16 mouse cellular contexts compared by ENCODE assay signal in the genomic region with DNA sequence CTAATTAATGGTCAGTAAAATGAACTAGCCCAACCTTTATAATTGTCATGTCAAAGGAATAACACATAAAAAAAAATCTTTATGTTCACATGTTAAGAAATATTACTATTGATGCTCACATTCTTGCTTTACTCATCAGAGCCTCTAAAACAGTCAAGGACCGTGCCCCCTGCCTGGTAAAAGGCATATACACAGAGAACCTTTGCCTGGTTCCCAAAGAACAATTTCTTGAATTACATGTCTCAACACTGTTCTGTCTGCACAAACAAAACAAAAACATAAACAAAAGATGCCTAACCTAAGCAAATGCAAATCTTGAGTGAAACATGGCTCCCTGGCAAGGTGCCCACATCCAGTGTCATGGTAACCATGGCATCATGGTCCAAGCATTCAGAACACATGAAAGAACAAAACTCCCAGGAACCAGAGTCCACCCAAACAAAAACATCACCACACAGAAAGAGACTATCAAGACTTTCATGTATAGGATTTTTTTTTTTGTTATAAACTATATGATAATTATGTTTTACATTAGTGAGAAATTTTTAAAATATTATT.
DNase-seq lines count a peak whose midpoint lies in the region; ATAC-seq lines count a peak whose summit lies in the region.
"Had no signal": no experiment of that assay in that cellular context is flagged by ENCODE, and none has a peak within 500 bp of the region (broad histone marks: within the 10 kb centered on the region; RNA-seq: fewer than 3 reads in every experiment).

No protein-coding gene starts in this region.

- H3K4me3 ChIP-seq in forebrain, embryonic 15.5 days: no peak overlapping the region
- H3K4me3 ChIP-seq: embryonic facial prominence, embryonic 10.5 days; heart, adult 2 months; liver, embryonic 15.5 days; stomach, embryonic 15.5 days had no signal

- no peaks in the 10 kb centered on the region for H3K27me3 ChIP-seq in forebrain, embryonic 15.5 days
- H3K27me3 ChIP-seq: liver, embryonic 15.5 days; stomach, embryonic 15.5 days had no signal

- no peak overlapping the region for H3K27ac ChIP-seq in forebrain, embryonic 15.5 days (replicated peaks)
- H3K27ac ChIP-seq: embryonic facial prominence, embryonic 10.5 days; heart, adult 2 months; liver, embryonic 15.5 days; stomach, embryonic 15.5 days had no signal

- no peak overlapping the region for H3K9ac ChIP-seq in forebrain, embryonic 15.5 days (replicated peaks)
- H3K9ac ChIP-seq: liver, embryonic 15.5 days; stomach, embryonic 15.5 days had no signal

- no peaks in the 10 kb centered on the region for H3K36me3 ChIP-seq in forebrain, embryonic 15.5 days
- H3K36me3 ChIP-seq: embryonic facial prominence, embryonic 10.5 days; liver, embryonic 15.5 days; stomach, embryonic 15.5 days had no signal

- no peak overlapping the region for H3K4me2 ChIP-seq in forebrain, embryonic 15.5 days (replicated peaks)
- H3K4me2 ChIP-seq: liver, embryonic 15.5 days; stomach, embryonic 15.5 days had no signal

- H3K9me3 ChIP-seq in forebrain, embryonic 15.5 days: no peaks in the 10 kb centered on the region
- H3K9me3 ChIP-seq: embryonic facial prominence, embryonic 10.5 days; liver, embryonic 15.5 days; stomach, embryonic 15.5 days had no signal

- intact Hi-C loops in left cerebral cortex, postnatal 4 days (cut with DNase I): no loop called here

- peak; percentile 66 for DNase-seq in left cerebral cortex, postnatal 4 days
- DNase-seq in left cerebral cortex, adult 11 months (ENCODE audit: low spot score): no peak
- DNase-seq in retina, postnatal 1 day: peak; percentile 71
- DNase-seq in retina, embryonic 14.5 days (ENCODE audit: low spot score): no peak
- no peak for DNase-seq in adrenal gland, postnatal 36 days
- DNase-seq in adipocyte (ENCODE audit: low spot score): no peak
- DNase-seq: gastrocnemius, postnatal 14 days; heart, adult 2 months; kidney, adult 8-10 months; kidney, postnatal 25 days; layer of hippocampus, adult 9-11 months; lung, postnatal 10 days had no signal

- H3K4me1 ChIP-seq in forebrain, embryonic 15.5 days: peaks cover 3% of the 10 kb centered on the region; the same call in 1 of the 2 replicates
- H3K4me1 ChIP-seq: embryonic facial prominence, embryonic 10.5 days; liver, embryonic 15.5 days; stomach, embryonic 15.5 days had no signal

- WGBS in forebrain, embryonic 15.5 days: 41% methylated on average over 1 of the region's 1 CpGs

- 0 out of 2 replicates have a peak, but pooled peaks have one; percentile 48 for ATAC-seq in forebrain, embryonic 15.5 days (replicated peaks)

Comparison
In these comparisons a context has a peak if more than half of its experiments do, and no peak if none do; other contexts are left out.
1. DNase-seq: peak in left cerebral cortex, postnatal 4 days (single experiment) and retina, postnatal 1 day (single experiment); none in left cerebral cortex, adult 11 months (single experiment), retina, embryonic 14.5 days (single experiment), adrenal gland, postnatal 36 days (0 of 2) and adipocyte (single experiment).